18 mouse cellular contexts compared by ENCODE assay signal in the genomic region with DNA sequence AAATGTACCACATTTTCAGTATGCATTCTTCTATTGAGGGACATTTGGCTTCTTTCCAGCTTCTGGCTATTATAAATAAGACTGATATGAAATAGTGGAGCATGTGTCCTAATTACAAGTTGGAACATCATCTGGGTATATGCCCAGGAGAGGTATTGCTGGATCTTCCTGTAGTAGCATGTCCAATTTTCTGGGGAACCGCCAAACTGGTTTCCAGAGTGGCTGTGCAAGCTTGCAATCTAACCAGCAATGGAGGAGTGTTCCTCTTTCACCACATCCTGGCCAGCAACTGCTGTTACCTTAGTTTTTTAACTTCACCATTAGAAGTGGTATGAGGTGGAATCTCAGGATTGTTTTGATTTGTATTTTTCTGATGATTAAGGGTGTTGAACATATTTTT.
"Had no signal": no experiment of that assay in that cellular context is flagged by ENCODE, and none has a peak within 500 bp of the region (broad histone marks: within the 10 kb centered on the region; RNA-seq: fewer than 3 reads in every experiment).

No protein-coding gene starts in this region.

- DNase-seq: cerebellum, adult 2 months; cerebellum, adult 8-10 months; cerebellum, adult 9-10 months; cerebellum, adult 9-11 months; cerebellum, postnatal 10 days; cerebellum, postnatal 14 days; cerebellum, postnatal 25 days; cerebellum, postnatal 36 days; embryo, embryonic 11 days; forebrain, postnatal 0 days; gastrocnemius, adult 2 months; gastrocnemius, postnatal 10 days; gastrocnemius, postnatal 14 days; gastrocnemius, postnatal 25 days; gastrocnemius, postnatal 36 days; heart, adult 11 months; heart, adult 18-20 months; heart, adult 2 months had no signal
